12 mouse cellular contexts compared by ENCODE assay signal in genomic region chr1:188672871-188673270, GRCm38 (mm10).
"Had no signal": no experiment of that assay in that cellular context is flagged by ENCODE, and none has a peak within 500 bp of the region (broad histone marks: within the 10 kb centered on the region; RNA-seq: fewer than 3 reads in every experiment).

No protein-coding gene starts in this region.

- H3K4me1 ChIP-seq: liver, embryonic 13.5 days; midbrain, embryonic 12.5 days; neural tube, embryonic 12.5 days; neural tube, embryonic 15.5 days had no signal

- H3K27ac ChIP-seq: liver, embryonic 13.5 days; midbrain, embryonic 12.5 days; neural tube, embryonic 12.5 days; neural tube, embryonic 15.5 days had no signal

- H3K9me3 ChIP-seq: liver, embryonic 13.5 days; midbrain, embryonic 12.5 days; neural tube, embryonic 12.5 days; neural tube, embryonic 15.5 days had no signal

- H3K4me2 ChIP-seq: liver, embryonic 13.5 days; midbrain, embryonic 12.5 days; neural tube, embryonic 12.5 days; neural tube, embryonic 15.5 days had no signal

- H3K4me3 ChIP-seq: liver, embryonic 13.5 days; midbrain, embryonic 12.5 days; neural tube, embryonic 12.5 days; neural tube, embryonic 15.5 days had no signal

- H3K36me3 ChIP-seq: liver, embryonic 13.5 days; midbrain, embryonic 12.5 days; neural tube, embryonic 12.5 days; neural tube, embryonic 15.5 days had no signal

- H3K27me3 ChIP-seq: liver, embryonic 13.5 days; midbrain, embryonic 12.5 days; neural tube, embryonic 12.5 days; neural tube, embryonic 15.5 days had no signal

- DNase-seq: kidney, adult 9 months; kidney, postnatal 14 days; kidney, postnatal 4 days; liver, embryonic 13.5 days; lung, adult 2 months; lung, postnatal 14 days; lung, postnatal 4 days; thymus, adult 18-20 months; thymus, postnatal 36 days had no signal

- H3K9ac ChIP-seq: liver, embryonic 13.5 days; midbrain, embryonic 12.5 days; neural tube, embryonic 12.5 days; neural tube, embryonic 15.5 days had no signal
